Mouse (Mus musculus) bone marrow macrophage, adult 2 months (primary cell): Measurements from ENCODE around the gene Tipin.

Source experiments
- CTCF ChIP-seq: IDR thresholded peaks from 2 replicates; pipeline ENCODE4 v1.5.1; 2012; ENCODE audit warnings: low read depth, mild to moderate bottlenecking, low read length, moderate library complexity
- POLR2A ChIP-seq: IDR thresholded peaks from 2 replicates; pipeline ENCODE4 v1.6.1; 2012; ENCODE audit warnings: mild to moderate bottlenecking, low read depth, low read length, borderline replicate concordance

GRCm38 (mm10) chr9:64259906-64260305 is 21.5 kb upstream of the Tipin start:
- TF ChIP-seq POLR2A (no peak), CTCF (no peak)
